Mouse (Mus musculus) cortical plate, adult 2 months (tissue): ENCODE results near the gene Atf3. TPM values are rescaled to one million over a fixed set of nuclear protein-coding genes. Genes with fewer than 3 reads are reported as not detected.

Source experiments
- H3K27ac ChIP-seq: fragments of 200-500 bp; 2 replicates; pipeline ENCODE4 v1.5.1; 2012; ENCODE audit warnings: low read length, control low read depth, inconsistent platforms; ENCODE audit not compliant: insufficient read depth
- H3K4me1 ChIP-seq: fragments of 200-500 bp; 2 replicates; pipeline ENCODE4 v1.6.1; 2011; ENCODE audit warnings: low read length; ENCODE audit not compliant: control insufficient read depth, insufficient read depth
- H3K4me3 ChIP-seq: fragments of 200-500 bp; 2 replicates; pipeline ENCODE4 v1.5.1; 2011; ENCODE audit warnings: mild to moderate bottlenecking, low read length, control low read depth; ENCODE audit not compliant: insufficient read depth
- CTCF ChIP-seq: fragments of 200-500 bp; IDR thresholded peaks from 2 replicates; pipeline ENCODE4 v1.5.1; 2011; ENCODE audit warnings: mild to moderate bottlenecking, control low read depth, low read length; ENCODE audit not compliant: insufficient read depth; ENCODE audit errors: extremely low read depth
- POLR2A ChIP-seq: fragments of 200-500 bp; IDR thresholded peaks from 2 replicates; pipeline ENCODE4 v1.6.1; 2011; ENCODE audit warnings: mild to moderate bottlenecking, low read length, control low read depth; ENCODE audit not compliant: insufficient read depth; ENCODE audit errors: extremely low read depth
- polyA plus RNA-seq: library from polyadenylated mRNA; depleted of rRNA; stranded (reverse); fragments of >200 nt; gene quantifications from 2 replicates; pipeline ENCODE4 v1.2.3, GENCODE M21; 2012

Atf3 gene
- polyA plus RNA-seq, 1 experiment: 0.73 TPM

DNA sequence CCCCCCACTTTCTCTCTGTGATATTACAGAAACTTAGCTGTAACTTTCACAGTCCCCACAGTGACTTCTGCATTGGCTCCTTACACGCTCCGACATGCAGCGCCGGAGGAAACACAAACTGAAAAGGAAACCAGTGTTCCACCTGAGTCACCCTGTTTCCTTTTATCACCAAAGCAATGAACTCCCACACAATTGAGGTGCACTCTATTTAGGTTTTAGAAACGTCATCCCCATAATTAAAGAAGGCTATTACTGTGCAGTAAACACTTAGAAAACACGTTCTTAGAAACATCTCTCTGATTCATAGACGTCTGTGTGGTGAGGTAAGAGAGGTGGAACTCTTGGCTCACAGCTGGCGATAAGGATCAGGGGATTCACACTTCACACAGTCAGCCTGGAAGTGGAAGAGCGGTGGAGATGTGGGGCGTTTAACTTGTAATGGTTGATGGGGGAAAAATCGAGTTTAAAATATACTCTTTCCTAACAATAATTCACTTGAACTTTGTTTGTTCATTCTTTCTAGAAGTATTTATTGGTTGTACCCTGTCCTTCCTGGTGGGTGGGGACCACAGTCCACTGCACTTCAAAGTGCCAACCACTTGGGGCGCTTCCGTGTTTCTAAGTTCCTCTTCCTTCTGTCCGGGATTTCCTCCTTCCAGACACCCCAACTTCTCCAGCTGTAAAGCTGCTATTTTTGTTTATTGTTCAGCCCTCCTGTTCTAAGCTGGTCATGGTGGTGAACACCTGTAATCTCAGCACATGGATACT is 24.0 kb downstream of the Atf3 start:
- TF ChIP-seq POLR2A: no peak
- peak; percentile 26; the same call in 1 of the 2 replicates for TF ChIP-seq CTCF
- Histone ChIP-seq H3K4me3 (no peak overlapping the region), H3K27ac (no peak overlapping the region), H3K4me1 (no peaks in the 10 kb centered on the region)

DNA sequence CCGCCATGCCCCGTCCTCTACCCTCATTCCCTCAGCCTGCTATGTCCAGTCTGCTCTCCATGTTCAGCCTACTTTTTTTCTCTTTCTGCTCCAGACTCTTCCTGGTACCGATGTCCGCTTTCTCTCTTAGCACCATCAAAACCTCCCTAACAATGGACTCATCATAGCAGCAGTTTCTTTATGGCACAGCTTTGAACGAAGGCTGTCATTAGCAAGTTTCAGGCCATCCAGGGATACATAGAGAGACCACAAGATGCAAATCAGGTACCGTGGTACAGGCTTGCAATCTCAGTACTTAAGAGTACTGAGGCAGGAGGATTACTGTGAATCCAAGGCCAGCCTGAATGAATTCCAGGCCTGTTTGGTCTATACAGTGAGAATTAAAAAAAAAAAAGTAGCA is 25.1 kb downstream of the Atf3 start:
- Histone ChIP-seq H3K27ac (no peak overlapping the region), H3K4me1 (no peaks in the 10 kb centered on the region), H3K4me3 (no peak overlapping the region)
- TF ChIP-seq POLR2A (no peak), CTCF (no peak)

DNA sequence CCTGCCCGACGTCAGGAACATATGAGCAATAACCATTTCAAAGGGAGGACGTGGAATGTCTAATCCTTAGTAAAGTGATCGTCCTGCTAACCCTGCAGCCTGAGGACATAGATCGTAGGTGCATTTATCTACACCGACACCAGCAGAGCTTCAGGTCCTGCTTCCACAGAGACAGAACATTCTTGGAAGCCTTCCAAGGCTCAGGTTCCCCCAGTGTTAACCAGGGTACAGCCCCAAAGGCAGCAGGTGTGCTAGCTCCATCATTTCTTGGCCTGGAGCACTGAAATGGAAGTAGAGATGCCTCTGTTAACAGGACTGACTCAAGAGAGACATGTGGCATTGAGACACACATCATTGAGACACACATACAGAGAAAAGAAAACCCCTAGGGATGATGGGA is 25.6 kb downstream of the Atf3 start:
- H3K27ac ChIP-seq: no peak overlapping the region
- H3K4me3 ChIP-seq: no peak overlapping the region
- TF ChIP-seq CTCF: no peak
- no peak for TF ChIP-seq POLR2A

DNA sequence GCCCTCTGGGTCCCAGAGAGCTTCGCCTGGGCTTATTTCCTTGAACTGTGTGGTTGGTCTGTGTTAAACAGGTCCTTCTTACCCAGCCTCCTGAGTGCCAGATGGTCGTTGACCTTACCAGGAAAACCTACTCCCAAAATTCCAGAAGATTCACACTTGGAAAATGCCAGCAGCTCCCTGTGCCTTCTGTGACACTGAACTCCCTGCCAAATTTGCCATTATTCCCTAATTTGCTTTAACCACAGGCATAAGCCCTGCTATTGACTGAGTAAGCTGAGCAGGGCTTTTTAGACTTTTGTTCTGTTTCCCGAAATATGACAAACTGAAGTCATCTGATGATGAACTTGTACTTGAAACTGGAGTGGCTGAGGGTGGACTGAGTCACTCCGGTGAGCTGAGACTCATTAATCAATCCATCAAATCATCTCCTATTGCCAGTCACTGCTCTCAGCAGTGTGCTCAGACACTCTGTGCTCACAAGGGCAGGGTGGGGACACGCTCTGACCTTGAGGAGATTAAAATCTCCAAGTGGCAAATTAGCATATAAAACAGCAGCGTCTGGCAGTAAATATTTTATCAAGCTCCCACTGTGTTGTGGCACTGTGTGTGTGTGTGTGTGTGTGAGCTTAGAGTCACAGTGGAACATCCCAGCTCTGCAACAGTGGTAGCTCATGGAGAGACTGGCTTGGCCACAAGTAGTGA is 28.0 kb downstream of the Atf3 start:
- TF ChIP-seq CTCF (no peak), POLR2A (no peak)
- H3K4me3 ChIP-seq: no peak overlapping the region
- no peaks in the 10 kb centered on the region for H3K4me1 ChIP-seq
- no peak overlapping the region for H3K27ac ChIP-seq

More for the DNA sequence above, 25.6 kb downstream of the Atf3 start:
- no peaks in the 10 kb centered on the region for H3K4me1 ChIP-seq

DNA sequence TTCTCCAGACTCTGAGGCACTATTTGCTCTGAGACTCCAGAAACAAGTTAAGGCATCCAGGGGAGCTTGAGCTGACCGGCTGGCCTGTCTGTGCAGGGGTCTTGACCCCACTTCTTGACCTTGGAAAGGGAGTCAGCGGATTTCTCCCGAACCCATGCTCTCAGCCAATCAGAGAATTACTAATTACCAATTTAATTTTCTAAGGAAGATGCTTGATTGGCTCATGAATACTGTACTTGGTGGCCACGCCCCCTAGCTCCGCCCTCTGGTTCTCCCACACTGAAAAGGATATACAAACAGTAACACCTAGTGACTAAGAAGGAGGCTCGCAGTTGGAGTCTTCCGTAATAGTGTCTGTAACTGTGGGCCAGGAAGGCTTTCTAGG is 31.5 kb downstream of the Atf3 start:
- H3K4me1 ChIP-seq: no peaks in the 10 kb centered on the region
- TF ChIP-seq CTCF: no peak
- H3K4me3 ChIP-seq: no peak overlapping the region

GRCm38 (mm10) chr1:191185761-191186385 is 32.0 kb downstream of the Atf3 start:
- Histone ChIP-seq H3K4me3 (no peak overlapping the region), H3K27ac (no peak overlapping the region), H3K4me1 (no peaks in the 10 kb centered on the region)
- TF ChIP-seq POLR2A: no peak

More for the DNA sequence above, 31.5 kb downstream of the Atf3 start:
- H3K27ac ChIP-seq: no peak overlapping the region

- no peak overlapping the region; the same call in 1 of the 2 replicates for H3K4me3 ChIP-seq
- no peak overlapping the region for H3K27ac ChIP-seq
- TF ChIP-seq POLR2A (no peak), CTCF (no peak)
Observed at GRCm38 (mm10) chr1:191184841-191185251, 33.0 kb downstream of the Atf3 start.

GRCm38 (mm10) chr1:191184066-191184815 is 33.6 kb downstream of the Atf3 start:
- no peaks in the 10 kb centered on the region for H3K4me1 ChIP-seq
- H3K4me3 ChIP-seq: peak overlapping the region; percentile 42
- TF ChIP-seq CTCF: 0 out of 2 replicates have a peak, but pooled peaks have one; percentile 5
- no peak for TF ChIP-seq POLR2A
- no peak overlapping the region for H3K27ac ChIP-seq

More at GRCm38 (mm10) chr1:191184841-191185251, 33.0 kb downstream of the Atf3 start:
- no peaks in the 10 kb centered on the region for H3K4me1 ChIP-seq
